Mouse (Mus musculus) ES-Bruce4 (cell line): ENCODE measurements around the gene Prrc2b. TPM values are rescaled to one million over a fixed set of nuclear protein-coding genes. Genes with fewer than 3 reads are reported as not detected.

ENCODE experiments used
- H3K27ac ChIP-seq: 2 replicates; pipeline ENCODE4 v1.5.1; 2012; ENCODE audit warnings: low read length, inconsistent platforms; ENCODE audit not compliant: insufficient read depth
- H3K27me3 ChIP-seq: 2 replicates; pipeline ENCODE4 v1.6.1; 2012; ENCODE audit warnings: mild to moderate bottlenecking, low read length, inconsistent platforms; ENCODE audit not compliant: control insufficient read depth, poor library complexity, insufficient read depth, severe bottlenecking
- H3K36me3 ChIP-seq: 2 replicates; pipeline ENCODE4 v1.6.1; 2012; ENCODE audit warnings: inconsistent platforms, mild to moderate bottlenecking, low read length, moderate library complexity; ENCODE audit not compliant: control insufficient read depth, poor library complexity, insufficient read depth, severe bottlenecking
- H3K4me1 ChIP-seq: one replicate; pipeline ENCODE4 v1.8.1; 2011; ENCODE audit warnings: low read length; ENCODE audit not compliant: control insufficient read depth, insufficient read depth
- H3K4me3 ChIP-seq: 2 replicates; pipeline ENCODE4 v1.5.1; 2011; ENCODE audit warnings: low read depth, mild to moderate bottlenecking, low read length
- H3K9ac ChIP-seq: 2 replicates; pipeline ENCODE4 v1.6.1; 2012; ENCODE audit warnings: low read depth, mild to moderate bottlenecking, inconsistent platforms; ENCODE audit not compliant: poor library complexity, severe bottlenecking
- H3K9me3 ChIP-seq: replicated peaks from 2 replicates; pipeline ENCODE4 v1.6.1; 2012; ENCODE audit warnings: mild to moderate bottlenecking, low read length, inconsistent platforms; ENCODE audit not compliant: control insufficient read depth, poor library complexity, insufficient read depth, severe bottlenecking
- CTCF ChIP-seq: IDR thresholded peaks from one replicate; pipeline ENCODE4 v1.8.1; 2011; ENCODE audit warnings: low read depth, low read length
- EP300 ChIP-seq: IDR thresholded peaks from 2 replicates; pipeline ENCODE4 v1.6.1; 2011; ENCODE audit warnings: low read depth, low read length; ENCODE audit not compliant: insufficient read depth
- POLR2A ChIP-seq: IDR thresholded peaks from one replicate; pipeline ENCODE4 v1.8.1; 2011; ENCODE audit warnings: low read length; ENCODE audit not compliant: insufficient read depth
- polyA plus RNA-seq: library from polyadenylated mRNA; stranded (reverse); fragments of >200 nt; gene quantifications from 2 replicates; pipeline ENCODE4 v1.2.4, GENCODE M21; 2011; ENCODE audit warnings: low read depth; ENCODE audit not compliant: missing spikeins, insufficient read depth, insufficient read length

Gene Prrc2b
- polyA plus RNA-seq, 1 experiment, result 106 TPM

DNA sequence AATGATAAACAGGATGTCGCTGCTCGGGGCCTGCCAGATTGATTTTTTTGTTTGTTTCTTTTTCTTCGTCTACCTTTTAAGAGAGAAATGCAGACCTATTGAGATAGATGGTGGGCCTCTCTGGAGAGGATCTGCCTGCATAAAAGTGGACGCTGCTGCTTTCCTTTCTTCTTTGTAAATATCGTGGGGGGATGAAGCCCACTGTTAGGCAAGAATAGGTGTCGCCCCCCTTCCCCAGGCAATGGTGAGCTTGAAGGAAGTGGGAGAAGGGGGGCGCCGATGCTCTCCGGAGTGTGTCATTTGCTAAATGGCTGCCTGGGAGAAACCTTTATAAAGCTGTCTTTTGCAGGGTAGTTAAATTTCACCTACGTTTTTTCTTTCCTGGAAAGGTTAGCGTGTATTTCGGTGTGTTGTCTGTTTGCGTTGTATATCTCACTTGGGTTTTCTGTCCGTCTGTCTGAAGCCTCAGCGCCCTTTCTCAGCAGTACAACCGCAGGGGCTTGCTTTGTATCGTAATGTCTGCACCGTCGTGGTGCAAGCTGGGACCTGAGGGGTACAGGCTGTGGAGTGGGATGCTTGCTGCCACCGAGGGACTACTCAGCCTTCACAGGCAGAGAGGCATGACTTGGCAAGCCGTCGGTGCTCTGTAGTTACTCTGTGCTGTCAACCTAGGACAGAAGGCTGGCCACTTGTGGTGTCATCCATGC lies 931 bp downstream of the Prrc2b start:
- Histone ChIP-seq H3K9me3 (no peaks in the 10 kb centered on the region), H3K27me3 (no peaks in the 10 kb centered on the region), H3K27ac (peak overlapping the region; percentile 5), H3K9ac (peak overlapping the region; percentile 100), H3K36me3 (no peaks in the 10 kb centered on the region), H3K4me3 (peak overlapping the region; percentile 78), H3K4me1 (peaks cover 7% of the 10 kb centered on the region)
- TF ChIP-seq CTCF, result no peak
- no peak for TF ChIP-seq POLR2A
- TF ChIP-seq EP300, result no peak

DNA sequence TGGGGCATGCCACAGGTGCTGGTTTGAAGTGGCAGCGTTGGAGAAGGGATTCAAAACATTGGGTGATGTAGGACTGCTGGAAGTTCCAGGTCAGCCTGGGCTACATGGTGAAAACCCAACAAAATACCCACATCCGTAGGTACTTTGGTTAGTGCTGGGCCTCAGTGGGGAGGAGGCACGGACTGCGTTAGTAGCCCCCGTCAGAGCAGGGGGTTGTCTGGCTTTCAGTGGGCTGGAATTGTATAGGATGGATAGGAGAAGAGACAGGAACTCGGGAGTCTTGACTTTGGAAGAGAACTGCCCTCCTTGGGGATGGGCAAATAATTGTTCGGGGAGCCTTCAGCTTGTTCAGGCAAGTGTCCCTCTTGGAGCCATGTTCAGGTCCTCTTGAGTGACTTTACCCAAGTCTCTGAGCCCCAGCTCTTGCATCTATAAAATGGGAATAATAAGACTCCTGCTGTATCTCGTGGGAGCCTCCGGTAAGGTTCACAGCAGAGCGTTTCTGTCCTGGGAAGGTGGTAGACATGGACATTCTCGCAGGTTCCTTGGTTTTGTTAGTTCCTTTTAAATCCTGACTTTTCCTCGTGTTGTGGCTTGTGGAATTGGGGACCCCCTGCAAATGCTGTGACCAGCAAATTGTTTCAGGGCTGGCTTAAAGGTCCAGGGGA lies 1.6 kb downstream of the Prrc2b start:
- H3K4me1 ChIP-seq, result peaks cover 7% of the 10 kb centered on the region
- TF ChIP-seq CTCF, result no peak
- TF ChIP-seq EP300, result no peak
- no peak for TF ChIP-seq POLR2A
- no peaks in the 10 kb centered on the region for H3K27me3 ChIP-seq
- H3K4me3 ChIP-seq, result peak overlapping the region; percentile 78
- H3K36me3 ChIP-seq, result no peaks in the 10 kb centered on the region
- H3K27ac ChIP-seq, result peak overlapping the region; percentile 78
- H3K9ac ChIP-seq, result peak overlapping the region; percentile 100
- no peaks in the 10 kb centered on the region for H3K9me3 ChIP-seq

DNA sequence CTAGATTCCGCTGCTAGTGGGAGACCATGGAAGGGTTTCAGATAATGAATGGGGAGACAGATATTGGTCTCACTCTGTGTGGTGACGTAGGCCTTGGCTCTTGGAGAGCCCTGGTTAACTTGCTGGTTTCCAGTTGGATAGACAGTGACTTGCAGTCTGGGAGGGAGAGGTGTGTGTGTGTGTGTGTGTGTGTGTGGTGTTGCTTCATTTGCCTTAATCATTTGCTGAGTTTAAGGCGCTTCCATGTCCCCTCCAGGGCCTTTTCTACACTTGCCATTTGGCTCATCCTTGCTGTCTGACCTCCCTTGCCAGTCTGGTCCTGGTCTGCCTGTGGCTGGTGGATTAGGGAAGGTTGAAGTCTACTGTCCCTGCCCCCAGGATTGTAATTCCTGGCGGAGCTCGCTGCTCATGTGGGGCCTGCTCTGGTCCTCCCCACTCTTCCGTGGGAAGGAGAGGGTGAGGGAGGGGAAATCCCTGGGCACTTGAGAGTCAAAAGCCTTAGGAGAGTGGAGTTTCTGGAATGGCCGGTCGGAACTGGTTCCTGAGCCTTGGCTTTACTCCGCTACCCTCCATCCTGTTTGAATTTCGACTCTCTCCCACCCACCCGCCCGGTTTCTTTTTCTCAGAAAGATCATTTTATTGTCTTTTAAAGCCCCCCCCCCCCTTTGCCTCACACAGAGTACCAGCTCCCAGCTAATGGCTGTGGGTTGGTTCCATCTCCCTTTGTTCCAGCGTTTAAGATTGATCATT lies 2.3 kb downstream of the Prrc2b start:
- TF ChIP-seq POLR2A, result no peak
- Histone ChIP-seq H3K27ac (peak overlapping the region; percentile 78), H3K36me3 (no peaks in the 10 kb centered on the region), H3K9ac (peak overlapping the region; percentile 100), H3K9me3 (no peaks in the 10 kb centered on the region), H3K4me3 (peak overlapping the region; percentile 78), H3K4me1 (peaks cover 7% of the 10 kb centered on the region), H3K27me3 (no peaks in the 10 kb centered on the region)

DNA sequence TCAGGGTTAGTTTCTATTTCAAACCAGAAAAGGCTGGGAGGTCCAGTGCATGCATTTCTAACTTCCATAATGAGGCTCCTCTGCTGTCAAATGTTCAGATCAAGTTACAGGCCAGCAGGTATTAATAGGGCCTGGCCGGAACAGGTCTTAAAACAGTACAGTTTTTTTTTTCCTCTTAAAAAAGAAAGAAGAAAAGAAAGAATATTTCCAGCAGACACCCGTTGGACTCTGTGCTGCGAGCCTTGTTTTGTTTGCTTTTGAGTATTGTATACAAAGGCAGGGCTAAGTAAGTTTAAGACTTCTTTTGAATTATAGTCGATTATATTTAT lies 2.9 kb downstream of the Prrc2b start:
- H3K4me1 ChIP-seq, result peaks cover 9% of the 10 kb centered on the region
- H3K27ac ChIP-seq, result peak overlapping the region; percentile 45

DNA sequence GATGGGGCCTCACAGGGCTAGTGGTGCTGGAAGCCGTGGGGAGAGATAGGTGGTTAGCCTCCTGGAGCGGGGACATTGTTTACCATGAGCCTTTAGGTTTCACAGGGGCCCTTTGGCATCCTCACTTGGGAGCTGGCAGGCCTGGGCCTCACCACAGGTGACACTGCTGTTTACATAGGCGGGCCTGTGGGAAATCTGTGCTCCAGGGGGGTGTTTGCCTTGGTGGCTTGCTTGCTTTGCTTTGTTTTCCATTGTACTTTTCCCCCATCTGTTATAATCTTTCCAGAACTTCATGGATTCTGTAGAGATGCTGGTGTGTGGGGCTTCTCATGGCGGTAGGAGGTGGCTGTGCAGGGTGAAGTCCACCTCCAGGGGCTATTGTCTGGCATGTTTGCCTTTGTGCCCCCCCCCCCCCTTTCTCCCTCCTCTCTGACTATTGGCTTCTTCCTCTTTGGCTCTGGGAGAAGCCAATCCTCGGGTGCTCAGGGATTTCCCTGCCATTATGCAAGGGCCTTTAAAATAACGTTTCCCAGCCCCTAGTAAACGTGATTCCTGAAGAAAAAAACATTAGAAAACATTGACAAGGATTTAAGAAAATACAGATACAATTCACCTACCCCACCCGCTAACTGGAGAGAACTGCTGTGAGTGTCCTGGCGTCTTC lies 3.6 kb downstream of the Prrc2b start:
- Histone ChIP-seq H3K4me1 (peaks cover 9% of the 10 kb centered on the region), H3K9ac (peak overlapping the region; percentile 100), H3K27me3 (no peaks in the 10 kb centered on the region), H3K4me3 (0 out of 2 replicates have a peak overlapping the region, but pooled peaks have one; percentile 11), H3K9me3 (no peaks in the 10 kb centered on the region), H3K36me3 (no peaks in the 10 kb centered on the region), H3K27ac (no peak overlapping the region)
- TF ChIP-seq POLR2A (no peak), CTCF (no peak), EP300 (no peak)

More for the DNA sequence above, 2.9 kb downstream of the Prrc2b start:
- 0 out of 2 replicates have a peak overlapping the region, but pooled peaks have one; percentile 11 for H3K4me3 ChIP-seq
- H3K9me3 ChIP-seq, result no peaks in the 10 kb centered on the region
- no peak for TF ChIP-seq EP300
- TF ChIP-seq POLR2A, result no peak
- TF ChIP-seq CTCF, result no peak
- no peaks in the 10 kb centered on the region for H3K27me3 ChIP-seq
- peak overlapping the region; percentile 100 for H3K9ac ChIP-seq
- H3K36me3 ChIP-seq, result no peaks in the 10 kb centered on the region
